Mouse (Mus musculus) MEL (cell line): ENCODE measurements around the gene Aff3. TPM values are rescaled to one million over a fixed set of nuclear protein-coding genes. Genes with fewer than 3 reads are reported as not detected.

Source experiments
- DNase-seq: peaks from one replicate; pipeline ENCODE4 v3.0.0; 2011; ENCODE audit warnings: low read depth, low spot score
- H3K27ac ChIP-seq: 2 replicates; pipeline ENCODE4 v1.5.1; 2012; ENCODE audit warnings: low read depth, mild to moderate bottlenecking, control low read depth, low read length, moderate library complexity; ENCODE audit not compliant: control insufficient read depth
- H3K27me3 ChIP-seq, 2 experiments: fragments of 150-350 bp in 1 of 2; sonication (generic) in 1 of 2; 2 replicates each; pipeline ENCODE4 v1.6.1; 2012; ENCODE audit warnings: low read length in 2 of 2, mild to moderate bottlenecking in 2 of 2, improper control_type of control experiment in 1 of 2, moderate library complexity in 1 of 2; ENCODE audit not compliant: insufficient read depth in 2 of 2, control insufficient read depth in 1 of 2
- H3K36me3 ChIP-seq, 2 experiments: 2 replicates each; pipeline ENCODE4 v1.6.1; 2012 to 2014; ENCODE audit warnings: low read length in 2 of 2, improper control_type of control experiment in 1 of 2, inconsistent platforms in 1 of 2, mild to moderate bottlenecking in 1 of 2; ENCODE audit not compliant: insufficient read depth in 2 of 2, control insufficient read depth in 1 of 2
- H3K4me1 ChIP-seq, 2 experiments: fragments of 150-350 bp in 1 of 2; sonication (generic) in 1 of 2; 2 replicates each; pipeline ENCODE4 v1.6.1; 2012; ENCODE audit warnings: low read length in 2 of 2, improper control_type of control experiment in 1 of 2, mild to moderate bottlenecking in 1 of 2; ENCODE audit not compliant: insufficient read depth in 2 of 2, control insufficient read depth in 1 of 2
- H3K4me3 ChIP-seq, 2 experiments: fragments of 150-350 bp in 1 of 2; sonication (generic) in 1 of 2; 2 replicates each; pipeline ENCODE4 v1.5.1; 2012; ENCODE audit warnings: low read depth in 2 of 2, low read length in 2 of 2, mild to moderate bottlenecking in 2 of 2, moderate library complexity in 2 of 2, control low read depth in 1 of 2, improper control_type of control experiment in 1 of 2; ENCODE audit not compliant: control insufficient read depth in 1 of 2, insufficient read depth in 1 of 2
- H3K79me2 ChIP-seq: 2 replicates; pipeline ENCODE4 v1.6.1; 2012; ENCODE audit warnings: mild to moderate bottlenecking, low read length, moderate library complexity; ENCODE audit not compliant: control insufficient read depth, poor library complexity, insufficient read depth
- H3K9ac ChIP-seq: 2 replicates; pipeline ENCODE4 v1.6.1; 2012; ENCODE audit warnings: low read depth, mild to moderate bottlenecking, control low read depth, low read length, moderate library complexity; ENCODE audit not compliant: control insufficient read depth, poor library complexity, severe bottlenecking
- H3K9me3 ChIP-seq: fragments of 150-350 bp; sonication (generic); replicated peaks from 2 replicates; pipeline ENCODE4 v1.6.1; 2012; ENCODE audit warnings: mild to moderate bottlenecking, low read length, improper control_type of control experiment, moderate library complexity; ENCODE audit not compliant: insufficient read depth
- BHLHE40 ChIP-seq: IDR thresholded peaks from 2 replicates; pipeline ENCODE4 v1.6.1; 2012; ENCODE audit warnings: low read depth, mild to moderate bottlenecking, inconsistent platforms, low read length, improper control_type of control experiment, borderline replicate concordance
- CHD1 ChIP-seq: IDR thresholded peaks from 2 replicates; pipeline ENCODE4 v1.6.1; 2012; ENCODE audit warnings: low read depth, mild to moderate bottlenecking, inconsistent platforms, low read length, improper control_type of control experiment
- CHD2 ChIP-seq: IDR thresholded peaks from 2 replicates; pipeline ENCODE4 v1.6.1; 2011; ENCODE audit warnings: low read length, improper control_type of control experiment
- E2F4 ChIP-seq: IDR thresholded peaks from 2 replicates; pipeline ENCODE4 v1.6.1; 2011; ENCODE audit warnings: low read depth, low read length, improper control_type of control experiment, borderline replicate concordance
- EP300 ChIP-seq, 2 experiments: IDR thresholded peaks; 2 replicates each; pipeline ENCODE4 v1.6.1; 2011; ENCODE audit warnings: improper control_type of control experiment in 2 of 2, low read length in 2 of 2, low read depth in 1 of 2, mild to moderate bottlenecking in 1 of 2
- ETS1 ChIP-seq: IDR thresholded peaks from 2 replicates; pipeline ENCODE4 v1.6.1; 2012; ENCODE audit warnings: low read depth, mild to moderate bottlenecking, inconsistent platforms, low read length, improper control_type of control experiment, moderate library complexity
- GATA1 ChIP-seq: IDR thresholded peaks from 2 replicates; pipeline ENCODE4 v1.6.1; 2011; ENCODE audit warnings: low read depth, low read length, improper control_type of control experiment
- HCFC1 ChIP-seq: IDR thresholded peaks from 2 replicates; pipeline ENCODE4 v1.6.1; 2012; ENCODE audit warnings: low read depth, mild to moderate bottlenecking, inconsistent platforms, low read length, improper control_type of control experiment, moderate library complexity
- JUND ChIP-seq: IDR thresholded peaks from 2 replicates; pipeline ENCODE4 v1.6.1; 2011; ENCODE audit warnings: low read depth, mild to moderate bottlenecking, improper control_type of control experiment, low read length
- MAFK ChIP-seq: IDR thresholded peaks from 2 replicates; pipeline ENCODE4 v1.6.1; 2011; ENCODE audit warnings: low read depth, mild to moderate bottlenecking, low read length, improper control_type of control experiment, borderline replicate concordance
- MAX ChIP-seq: IDR thresholded peaks from 2 replicates; pipeline ENCODE4 v1.6.1; 2011; ENCODE audit warnings: low read length, improper control_type of control experiment
- MAZ ChIP-seq: IDR thresholded peaks from 2 replicates; pipeline ENCODE4 v1.6.1; 2012; ENCODE audit warnings: low read depth, mild to moderate bottlenecking, inconsistent platforms, low read length, improper control_type of control experiment
- MEF2A ChIP-seq: IDR thresholded peaks from 2 replicates; pipeline ENCODE4 v1.6.1; 2014; ENCODE audit warnings: low read depth, mild to moderate bottlenecking, inconsistent platforms, low read length, improper control_type of control experiment; ENCODE audit not compliant: poor library complexity, insufficient replicate concordance, severe bottlenecking; ENCODE audit errors: extremely low read depth
- MXI1 ChIP-seq: IDR thresholded peaks from 2 replicates; pipeline ENCODE4 v1.6.1; 2011; ENCODE audit warnings: mild to moderate bottlenecking, low read depth, low read length, improper control_type of control experiment
- NELFE ChIP-seq: IDR thresholded peaks from 2 replicates; pipeline ENCODE4 v1.6.1; 2011; ENCODE audit warnings: low read depth, low read length, improper control_type of control experiment
- POLR2AphosphoS2 ChIP-seq: IDR thresholded peaks from 2 replicates; pipeline ENCODE4 v1.6.1; 2011; ENCODE audit warnings: low read length, improper control_type of control experiment
- POLR2AphosphoS5 ChIP-seq: IDR thresholded peaks from 2 replicates; pipeline ENCODE4 v1.6.1; 2012; ENCODE audit warnings: low read depth, borderline replicate concordance, mild to moderate bottlenecking, inconsistent platforms, low read length, moderate library complexity, mixed read lengths
- RCOR1 ChIP-seq: IDR thresholded peaks from 2 replicates; pipeline ENCODE4 v1.6.1; 2012; ENCODE audit warnings: low read depth, mild to moderate bottlenecking, inconsistent platforms, low read length, improper control_type of control experiment
- SMC3 ChIP-seq: IDR thresholded peaks from 2 replicates; pipeline ENCODE4 v1.6.1; 2011; ENCODE audit warnings: low read depth, low read length, improper control_type of control experiment
- TAL1 ChIP-seq: IDR thresholded peaks from 2 replicates; pipeline ENCODE4 v1.6.1; 2012; ENCODE audit warnings: mild to moderate bottlenecking, inconsistent platforms, low read length, moderate library complexity, mixed read lengths
- TCF12 ChIP-seq: IDR thresholded peaks from 2 replicates; pipeline ENCODE4 v1.6.1; 2014; ENCODE audit warnings: low read depth, mild to moderate bottlenecking, inconsistent platforms, low read length, improper control_type of control experiment, moderate library complexity
- USF1 ChIP-seq: IDR thresholded peaks from 2 replicates; pipeline ENCODE4 v1.6.1; 2014; ENCODE audit warnings: low read depth, mild to moderate bottlenecking, inconsistent platforms, low read length, improper control_type of control experiment, moderate library complexity
- USF2 ChIP-seq, 2 experiments: IDR thresholded peaks; 2 replicates each; pipeline ENCODE4 v1.6.1; 2011 to 2012; ENCODE audit warnings: improper control_type of control experiment in 2 of 2, low read length in 2 of 2, borderline replicate concordance in 1 of 2, inconsistent platforms in 1 of 2, low read depth in 1 of 2, mild to moderate bottlenecking in 1 of 2; ENCODE audit not compliant: insufficient read depth in 1 of 2
- ZC3H11A ChIP-seq: IDR thresholded peaks from 2 replicates; pipeline ENCODE4 v1.6.1; 2012; ENCODE audit warnings: low read depth, mild to moderate bottlenecking, inconsistent platforms, low read length, improper control_type of control experiment
- ZNF384 ChIP-seq: IDR thresholded peaks from 2 replicates; pipeline ENCODE4 v1.6.1; 2012; ENCODE audit warnings: low read depth, mild to moderate bottlenecking, inconsistent platforms, low read length, improper control_type of control experiment
- polyA plus RNA-seq, 2 experiments: library from polyadenylated mRNA; stranded (reverse) in 1 of 2; unstranded in 1 of 2; fragments of >175 nt in 1 of 2; fragments of >200 nt in 1 of 2; gene quantifications; 2 replicates each; pipeline versions ENCODE4 v1.2.1 to v1.2.4; 2012; ENCODE audit warnings: low replicate concordance in 2 of 2, low read depth in 1 of 2; ENCODE audit not compliant: insufficient read length in 2 of 2, insufficient read depth in 1 of 2, missing spikeins in 1 of 2
- total RNA-seq: library from RNA; depleted of rRNA; stranded (reverse); fragments of 300-350 nt; gene quantifications from 2 replicates; pipeline ENCODE4 v1.2.3, GENCODE M21; 2012

The Aff3 gene
- total and polyA plus RNA-seq, 3 experiments, result 18.5 to 41.1 (median 25.4) TPM

GRCm38 (mm10) chr1:38294336-38294695 is 370.4 kb downstream of the Aff3 start:
- no peak for DNase-seq
- no peak overlapping the region for H3K4me3 ChIP-seq
- no peaks in the 10 kb centered on the region for H3K27me3 ChIP-seq
- no peak for TF ChIP-seq TCF12
- TF ChIP-seq, all 39 proteins: peak for 0
- Histone ChIP-seq H3K27ac (no peak overlapping the region), H3K79me2 (no peaks in the 10 kb centered on the region), H3K9ac (no peak overlapping the region), H3K9me3 (no peaks in the 10 kb centered on the region), H3K36me3 (no peaks in the 10 kb centered on the region), H3K4me1 (no peaks in the 10 kb centered on the region)

DNA sequence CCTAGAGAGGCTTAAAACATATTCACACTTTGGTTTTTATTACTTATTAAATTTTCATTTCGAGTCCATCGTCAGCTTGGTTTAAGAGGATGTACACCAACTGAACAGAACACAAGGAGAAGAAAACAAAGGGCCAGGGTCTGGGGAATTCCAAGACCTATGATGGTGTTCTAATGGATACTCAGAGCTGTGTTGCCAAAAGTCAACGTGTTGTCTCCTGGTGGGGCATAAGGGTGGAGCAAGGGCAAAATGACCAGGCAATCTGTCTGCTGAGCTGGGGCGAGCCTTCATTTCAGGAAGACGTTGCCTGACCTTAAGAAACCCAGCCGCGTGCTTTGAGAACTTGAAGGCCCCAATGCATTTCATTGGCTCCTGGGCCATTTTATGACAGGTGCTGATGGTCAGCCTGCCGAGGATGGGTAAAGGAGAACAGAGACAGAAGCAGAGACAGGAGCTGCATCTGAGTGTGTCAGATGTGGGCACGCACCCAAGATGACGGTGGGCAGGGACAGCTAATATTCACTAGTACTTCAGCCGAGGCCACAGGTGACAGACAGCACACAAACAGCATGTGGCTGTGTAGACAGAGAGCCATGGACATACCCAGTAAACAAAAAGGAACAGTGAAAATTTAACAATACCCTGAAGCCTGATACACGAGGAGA is 371.0 kb downstream of the Aff3 start:
- DNase-seq, result no peak
- Histone ChIP-seq H3K4me1 (no peaks in the 10 kb centered on the region), H3K27ac (no peak overlapping the region), H3K79me2 (no peaks in the 10 kb centered on the region), H3K27me3 (no peaks in the 10 kb centered on the region), H3K36me3 (no peaks in the 10 kb centered on the region), H3K9me3 (no peaks in the 10 kb centered on the region), H3K9ac (no peak overlapping the region), H3K4me3 (no peak overlapping the region)
- TF ChIP-seq MEF2A (no peak), NELFE (no peak), GATA1 (no peak), ZNF384 (no peak), POLR2AphosphoS5 (no peak), ETS1 (no peak), RCOR1 (no peak), ZC3H11A (no peak), MAZ (no peak), MAX (no peak), BHLHE40 (no peak), TAL1 (no peak), CHD2 (no peak), E2F4 (no peak)

DNA sequence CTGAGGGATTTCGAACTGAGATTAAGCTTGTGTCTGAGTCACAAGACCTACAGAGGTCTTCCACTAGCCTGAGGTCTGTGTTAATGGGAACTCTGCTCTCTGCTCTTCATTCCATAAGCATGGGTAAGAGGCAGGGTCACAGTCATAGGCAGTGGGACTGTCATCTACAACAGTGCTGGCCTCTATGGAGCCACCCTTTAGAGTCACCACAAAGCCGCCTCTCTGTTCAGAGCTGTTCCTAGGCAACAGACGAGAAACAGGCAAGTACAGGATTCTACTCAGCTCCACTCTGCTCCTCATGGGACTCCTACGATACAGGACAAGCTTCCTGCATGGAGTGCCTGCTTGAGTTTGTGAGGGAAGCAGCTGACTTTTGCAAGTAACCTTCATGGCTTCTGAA is 371.9 kb downstream of the Aff3 start:
- Histone ChIP-seq H3K9ac (no peak overlapping the region), H3K27ac (no peak overlapping the region), H3K4me1 (no peaks in the 10 kb centered on the region), H3K9me3 (no peaks in the 10 kb centered on the region), H3K4me3 (no peak overlapping the region), H3K27me3 (no peaks in the 10 kb centered on the region), H3K36me3 (no peaks in the 10 kb centered on the region), H3K79me2 (no peaks in the 10 kb centered on the region)
- DNase-seq, result no peak
- TF ChIP-seq POLR2AphosphoS2, result no peak
- no peak for TF ChIP-seq ETS1
- TF ChIP-seq JUND, result no peak
- no peak for TF ChIP-seq MAFK
- no peak for TF ChIP-seq POLR2AphosphoS5
- TF ChIP-seq TCF12, result no peak
- no peak for TF ChIP-seq USF2 (IDR thresholded peaks at IDR 0.05; ENCODE audit: borderline replicate concordance in 1 of 2, insufficient read depth in 1 of 2, low read depth in 1 of 2, low read length in 2 of 2)
- no peak for TF ChIP-seq SMC3
- no peak for TF ChIP-seq USF1
- TF ChIP-seq CHD1, result no peak
- TF ChIP-seq EP300 (IDR thresholded peaks at IDR 0.05; ENCODE audit: low read depth in 1 of 2, low read length in 2 of 2), result no peak
- no peak for TF ChIP-seq E2F4
- no peak for TF ChIP-seq MXI1
- TF ChIP-seq HCFC1, result no peak
- TF ChIP-seq ZC3H11A, result no peak
